Mouse (Mus musculus): ENCODE results near the gene Slc7a11.
"Not testable (repeated sequence)": the region's sequence is repeated elsewhere in the genome, so short reads cannot be mapped to it uniquely, and the experiment has no call there.

Gene Slc7a11
- long read RNA-seq, experiment 1, partial matches to known transcripts, result 0 of 1 reads
- long read RNA-seq, experiment 1, other reads (novel, unspliced or antisense), result 1 of 1 reads
- long read RNA-seq, experiment 2, full-length matches to known transcripts, result 2 of 2 reads
- long read RNA-seq, experiment 2, partial matches to known transcripts, result 0 of 2 reads
- long read RNA-seq, experiment 2, other reads (novel, unspliced or antisense), result 0 of 2 reads

DNA sequence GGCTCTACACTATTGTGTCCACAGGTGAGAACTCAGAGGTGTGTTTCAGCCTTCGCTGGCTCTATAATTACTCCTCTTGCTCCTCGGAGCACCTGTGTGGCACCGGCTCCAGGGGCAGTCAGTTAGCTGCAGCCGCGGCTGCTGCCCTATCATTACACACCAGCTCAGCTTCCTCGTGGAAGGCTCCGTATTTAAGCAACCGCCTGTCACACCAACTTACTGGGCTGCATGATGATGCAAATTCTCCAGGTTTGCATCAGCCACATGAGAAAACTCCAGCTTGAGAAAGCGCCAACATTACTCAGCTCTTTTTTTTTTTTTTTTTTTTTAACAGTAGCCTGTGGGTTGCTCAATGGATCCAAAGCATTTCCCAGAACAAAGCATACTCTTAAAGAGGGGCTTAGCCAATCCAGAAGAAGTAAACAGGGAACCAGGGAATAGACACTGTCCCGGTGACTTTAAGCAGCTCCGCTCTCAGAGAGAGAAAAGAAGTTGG lies at the start of gene Slc7a11:
TSS of gene Slc7a11 (minus strand) at position 194 of the 496 bp plus-strand sequence.
- intact Hi-C loops (cut with DNase I), result no loop called here

- intact Hi-C loops (cut with DNase I), result no loop called here
Observed at GRCm38 (mm10) chr3:50491678-50492077, 48.3 kb upstream of the Slc7a11 start.

GRCm38 (mm10) chr3:50484076-50484475 lies 40.7 kb upstream of the Slc7a11 start:
- intact Hi-C loops (cut with DNase I), result no loop called here

DNA sequence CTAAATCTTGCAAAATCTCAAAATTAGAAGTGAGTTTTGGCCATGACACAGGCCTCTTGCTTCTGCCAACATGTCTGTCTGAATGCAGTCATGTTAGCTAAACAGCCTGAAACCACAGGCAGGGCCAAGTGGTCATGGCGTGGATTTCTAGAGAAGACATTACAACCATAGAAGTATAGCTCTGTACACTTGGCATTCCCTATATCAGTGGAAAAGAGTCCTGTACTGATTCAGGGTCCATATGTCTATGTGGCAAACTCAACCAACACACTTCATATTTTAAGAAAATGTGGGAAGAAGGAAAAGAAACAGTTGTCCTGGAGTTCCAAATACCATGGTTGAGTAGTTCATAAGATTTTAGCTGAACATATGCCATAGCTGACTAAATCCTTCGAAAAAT lies 18.8 kb upstream of the Slc7a11 start:
- intact Hi-C loops (cut with DNase I), result no loop called here

DNA sequence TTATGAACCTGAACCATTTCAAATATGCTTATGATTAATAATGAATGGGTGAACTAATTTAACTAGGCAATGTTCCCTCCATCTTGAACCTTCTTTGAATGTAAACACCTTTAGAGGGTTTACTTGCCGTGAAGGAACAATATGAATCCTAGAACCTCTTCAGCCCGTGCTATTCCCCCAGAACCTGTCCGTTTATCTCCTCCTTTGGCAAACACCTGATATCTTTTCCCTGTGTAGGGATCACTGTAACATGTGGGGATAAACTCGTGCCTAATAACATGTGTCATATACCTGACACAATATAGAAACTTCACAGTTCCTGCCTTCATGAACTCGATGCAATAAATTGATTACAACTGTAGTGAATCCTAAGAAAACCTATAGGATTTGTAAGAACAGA lies 13.7 kb upstream of the Slc7a11 start:
- intact Hi-C loops (cut with DNase I), result no loop called here

DNA sequence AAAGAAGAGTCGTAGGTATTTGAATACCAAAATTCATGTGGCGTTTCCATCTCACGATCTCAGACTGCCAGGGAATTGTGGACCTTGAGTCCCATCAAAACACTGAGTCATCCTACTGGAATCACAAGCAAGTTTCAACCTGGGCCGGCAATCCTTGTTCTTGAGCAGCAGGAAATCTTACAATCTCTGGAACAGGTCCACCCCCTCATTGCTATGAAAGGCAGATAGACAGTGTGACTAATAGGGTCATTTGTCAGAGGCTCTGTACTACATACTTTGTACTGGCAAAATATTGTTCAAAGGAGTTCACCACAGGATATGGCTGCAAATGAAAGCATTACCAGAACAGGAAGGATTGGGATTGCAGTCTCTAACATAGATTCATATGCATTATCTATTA lies 13.2 kb upstream of the Slc7a11 start:
- intact Hi-C loops (cut with DNase I), result no loop called here

DNA sequence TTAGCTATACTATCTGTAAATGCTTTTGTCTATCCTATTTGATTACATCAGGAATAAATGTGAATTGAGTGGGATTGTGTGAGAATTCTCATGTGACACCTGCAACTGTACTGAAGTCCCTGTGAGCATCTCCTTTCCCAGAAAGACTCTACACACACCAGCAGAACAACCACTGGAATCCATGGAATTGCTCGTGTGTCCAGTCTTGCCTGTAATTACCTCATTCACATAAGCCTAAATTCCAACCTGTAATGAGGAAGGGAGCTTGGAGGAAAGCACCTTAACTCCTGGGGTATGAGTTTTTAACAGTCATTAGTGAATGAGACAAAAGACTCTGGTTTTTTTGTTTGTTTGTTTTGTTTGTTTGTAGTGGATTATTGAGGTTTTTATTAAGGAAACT lies 12.6 kb upstream of the Slc7a11 start:
- intact Hi-C loops (cut with DNase I), result no loop called here

GRCm38 (mm10) chr3:50445050-50445775 lies 1.8 kb upstream of the Slc7a11 start:
- intact Hi-C loops (cut with DNase I), result no loop called here

DNA sequence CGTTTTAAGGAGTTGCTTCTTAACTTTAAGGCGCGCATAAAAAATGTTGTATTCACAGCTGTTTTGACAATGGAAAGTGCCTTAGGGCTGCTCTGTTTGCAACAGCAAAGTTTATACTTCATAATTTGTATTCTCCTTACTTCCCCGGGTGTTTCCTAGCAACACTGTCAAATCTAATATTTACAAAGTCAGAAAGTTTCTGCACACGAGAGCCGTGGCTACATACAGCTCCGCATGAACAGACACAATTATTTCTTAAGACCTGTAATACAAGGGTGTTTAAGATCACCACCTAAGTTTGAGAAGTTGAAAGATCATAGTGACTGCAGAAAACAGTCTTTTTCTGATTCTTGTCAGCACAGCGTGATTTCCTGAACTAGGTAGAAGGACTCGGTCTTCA lies 528 bp upstream of the Slc7a11 start:
- intact Hi-C loops (cut with DNase I), result no loop called here

DNA sequence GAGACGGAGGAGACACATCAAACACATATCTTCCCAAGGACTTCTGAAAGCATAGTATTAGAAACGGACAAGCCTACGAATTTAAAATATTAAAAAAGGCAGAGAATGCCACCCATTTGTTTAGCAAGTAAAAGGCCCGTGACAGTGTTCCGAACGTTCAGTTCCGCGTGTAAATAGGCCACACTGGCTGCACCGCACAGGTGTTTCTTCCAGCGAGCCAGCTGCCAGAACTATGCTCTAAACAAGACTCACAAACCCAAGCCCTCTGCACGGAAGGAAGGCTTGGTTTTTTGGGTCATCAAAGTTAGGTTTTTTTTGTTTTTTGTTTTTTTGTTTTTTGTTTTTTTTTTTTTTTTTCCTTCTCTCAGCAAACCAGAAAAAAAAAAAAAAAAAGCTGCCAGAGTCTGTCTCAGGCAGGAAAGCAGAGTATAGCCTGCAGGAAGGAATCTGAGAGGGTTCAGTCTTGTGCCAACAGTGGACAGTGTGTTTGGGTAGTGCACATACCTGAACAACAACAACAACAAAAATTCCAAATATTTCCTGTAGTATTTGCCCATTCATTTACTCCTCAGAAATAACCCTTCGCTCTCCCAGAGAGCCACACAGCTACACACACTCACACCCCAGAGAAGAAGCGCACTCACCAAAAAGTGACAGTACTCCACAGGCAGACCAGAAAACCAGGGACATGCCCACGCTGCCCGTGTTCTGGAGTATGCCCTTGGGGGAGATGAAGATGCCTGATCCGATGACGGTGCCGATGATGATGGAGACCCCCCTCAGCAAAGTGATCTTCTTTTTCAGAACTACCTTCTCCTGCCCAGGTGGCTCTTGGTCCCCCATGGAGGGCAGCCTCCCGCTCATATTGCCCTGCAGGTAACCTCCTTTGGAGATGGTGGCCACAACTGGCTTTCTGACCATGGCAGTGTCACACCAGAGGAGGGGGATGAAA lies 797 bp downstream of the Slc7a11 start:
- intact Hi-C loops (cut with DNase I), result no loop called here

GRCm38 (mm10) chr3:50441330-50441729 lies 2.1 kb downstream of the Slc7a11 start:
- intact Hi-C loops (cut with DNase I), result no loop called here

- intact Hi-C loops (cut with DNase I), result no loop called here
Observed at GRCm38 (mm10) chr3:50440409-50440808, 3.0 kb downstream of the Slc7a11 start.

- intact Hi-C loops (cut with DNase I), result no loop called here
Observed at GRCm38 (mm10) chr3:50439429-50439828, 4.0 kb downstream of the Slc7a11 start.

GRCm38 (mm10) chr3:50438520-50439253 lies 4.7 kb downstream of the Slc7a11 start:
- intact Hi-C loops (cut with DNase I), result no loop called here

DNA sequence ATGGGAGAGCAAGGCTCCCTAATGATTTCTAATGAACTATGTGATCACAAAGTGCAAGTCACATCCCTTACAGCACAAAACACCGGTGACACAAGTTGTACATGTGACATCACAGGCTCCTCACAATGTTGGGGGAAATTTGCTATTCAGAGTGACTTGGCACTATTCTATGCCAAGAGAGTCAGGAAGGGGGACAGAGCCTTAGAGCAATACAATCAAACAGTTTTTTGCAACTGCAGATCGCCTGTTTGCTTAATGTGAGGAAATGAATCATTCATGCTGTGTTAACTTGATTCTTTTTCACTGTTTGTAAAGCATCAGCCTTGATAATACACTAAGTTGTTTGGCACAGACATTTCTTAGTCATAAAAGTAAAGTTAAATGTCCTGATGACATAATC lies 5.3 kb downstream of the Slc7a11 start:
- intact Hi-C loops (cut with DNase I), result not testable (repeated sequence)

DNA sequence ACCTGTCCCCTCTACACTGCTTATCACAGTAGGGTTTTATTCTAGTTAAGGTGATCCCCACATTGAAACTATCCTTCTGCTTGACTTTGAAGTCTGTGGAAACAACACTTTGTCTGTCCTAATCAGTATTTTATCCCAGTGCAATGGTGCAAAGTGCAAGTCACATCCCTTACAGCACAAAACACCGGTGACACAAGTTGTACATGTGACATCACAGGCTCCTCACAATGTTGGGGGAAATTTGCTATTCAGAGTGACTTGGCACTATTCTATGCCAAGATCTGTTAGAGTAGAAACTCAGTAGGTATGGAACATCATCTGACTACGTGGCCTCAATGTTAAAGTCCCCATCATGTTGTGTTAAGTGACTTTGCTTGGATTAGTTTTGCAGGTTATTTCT lies 7.0 kb downstream of the Slc7a11 start:
- intact Hi-C loops (cut with DNase I), result not testable (repeated sequence)

GRCm38 (mm10) chr3:50433831-50434230 lies 9.6 kb downstream of the Slc7a11 start:
- intact Hi-C loops (cut with DNase I), result no loop called here

GRCm38 (mm10) chr3:50430811-50431210 lies 12.6 kb downstream of the Slc7a11 start:
- intact Hi-C loops (cut with DNase I), result no loop called here

GRCm38 (mm10) chr3:50421480-50422277 lies 21.7 kb downstream of the Slc7a11 start:
- intact Hi-C loops (cut with DNase I), result no loop called here

GRCm38 (mm10) chr3:50419161-50419560 lies 24.3 kb downstream of the Slc7a11 start:
- intact Hi-C loops (cut with DNase I), result no loop called here
